Mouse (Mus musculus): ENCODE measurements at regions not wholly inside any gene's neighbourhood (a gene's known extent, or its start where the extent isn't known, plus 50 kb on each side); places are given as distances from the start of the nearest gene placed in this dataset.

- DNase-seq, result no peak
Observed at GRCm38 (mm10) chr5:118426673-118427072, 133.8 kb upstream of the Med13l start.

DNA sequence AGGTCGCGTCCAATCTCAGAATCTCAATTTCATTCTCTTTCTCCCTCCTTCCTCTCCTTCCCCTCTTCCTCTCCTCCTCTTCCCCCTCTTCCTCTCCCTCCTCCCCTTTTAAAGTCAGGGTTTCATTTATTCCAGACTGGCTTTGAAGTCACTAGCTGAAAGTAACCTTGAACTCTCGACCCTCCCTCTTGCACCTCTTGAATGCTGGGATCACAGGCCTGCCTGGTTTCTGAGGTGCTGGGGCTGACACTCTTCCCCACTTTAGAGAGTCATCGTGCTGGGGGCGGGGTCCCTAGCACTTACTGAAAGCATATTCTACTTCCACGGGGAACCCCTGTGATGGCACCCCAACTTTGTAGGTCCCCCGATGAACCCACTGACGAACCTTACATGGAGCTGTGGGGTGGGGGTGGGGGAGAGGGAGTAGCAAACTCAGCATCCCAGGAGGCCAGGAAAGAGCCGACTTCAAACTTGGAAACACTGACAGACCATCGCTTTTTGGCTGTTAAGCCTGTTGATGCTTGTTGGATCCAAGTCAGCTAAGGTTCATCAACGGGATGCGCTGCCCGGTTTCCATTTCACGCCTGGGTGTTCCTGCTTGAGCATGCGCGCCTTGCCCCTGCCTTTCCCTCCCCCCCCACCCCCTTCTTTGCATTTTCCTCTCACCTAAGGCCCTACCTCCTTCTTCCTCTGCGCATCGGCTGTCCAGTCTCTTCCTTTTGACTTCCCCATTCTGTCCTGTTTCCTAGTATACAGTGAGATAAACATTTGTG, 132.0 kb upstream of the Med13l start:
- no peak for DNase-seq

DNA sequence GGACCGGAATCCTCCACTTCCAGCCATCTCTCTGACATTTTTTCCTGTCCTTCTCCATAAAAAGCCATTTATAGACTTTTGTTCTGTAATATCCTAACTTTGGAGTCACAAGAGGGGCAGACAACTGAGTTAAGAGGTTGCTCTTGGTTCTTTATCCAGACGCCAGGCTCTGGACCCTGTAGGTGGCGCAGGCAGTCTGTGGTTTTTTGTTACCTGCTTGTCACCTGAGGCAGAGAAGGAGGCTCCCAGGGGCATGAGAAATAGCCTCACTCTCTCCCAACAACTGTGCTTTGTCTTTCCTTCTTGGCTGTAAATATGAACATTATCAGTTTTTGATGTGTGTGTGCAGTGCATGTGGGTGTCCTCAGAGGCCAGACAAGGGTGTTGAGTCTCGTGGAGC, 126.9 kb upstream of the Med13l start:
- no peak for DNase-seq

DNA sequence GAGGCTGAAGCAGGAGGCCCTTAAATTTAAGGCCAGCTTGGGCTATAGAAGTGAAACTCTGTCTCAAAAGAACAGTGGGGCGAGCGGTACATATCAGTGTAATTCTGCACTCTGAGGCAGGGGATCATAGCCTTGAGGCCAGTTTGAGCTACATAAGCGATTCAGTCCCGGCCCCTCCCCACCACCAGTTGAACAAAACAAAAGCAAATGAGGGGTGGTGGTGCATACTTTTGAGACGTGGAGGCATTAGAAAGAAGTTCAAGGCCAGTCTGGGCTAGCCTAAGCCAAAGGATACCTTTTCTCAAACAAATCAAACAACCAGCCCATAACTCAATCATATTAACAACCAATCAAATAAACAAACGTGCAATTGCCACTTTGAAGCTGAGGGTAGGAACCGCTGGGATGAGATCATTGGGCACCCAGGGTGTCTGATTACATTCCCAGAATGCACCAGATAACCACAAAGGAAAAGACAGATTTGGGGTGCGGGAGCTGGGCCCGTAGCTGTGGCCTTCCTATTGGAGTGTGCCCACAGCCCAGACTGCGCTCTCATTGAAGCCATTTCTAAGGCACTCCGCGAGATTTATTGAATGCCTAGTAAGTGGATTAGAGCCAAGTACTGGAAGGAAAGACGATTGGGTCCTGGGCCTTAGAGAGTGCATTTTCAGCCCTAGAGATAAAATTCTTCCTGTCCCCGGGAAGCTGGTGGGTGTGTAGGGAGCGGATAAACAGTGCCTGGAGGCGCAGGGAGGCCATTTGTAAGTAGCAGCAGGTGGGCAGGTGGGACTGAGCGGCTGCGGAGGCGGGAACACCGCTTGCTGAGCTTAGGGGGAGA, 125.5 kb upstream of the Med13l start:
- DNase-seq, result no peak

GRCm38 (mm10) chr5:118435556-118435950, 124.9 kb upstream of the Med13l start:
- no peak for DNase-seq

- DNase-seq, result no peak
Observed at GRCm38 (mm10) chr5:118436035-118436434, 124.4 kb upstream of the Med13l start.

GRCm38 (mm10) chr5:118436474-118437306, 123.8 kb upstream of the Med13l start:
- no peak for DNase-seq

DNA sequence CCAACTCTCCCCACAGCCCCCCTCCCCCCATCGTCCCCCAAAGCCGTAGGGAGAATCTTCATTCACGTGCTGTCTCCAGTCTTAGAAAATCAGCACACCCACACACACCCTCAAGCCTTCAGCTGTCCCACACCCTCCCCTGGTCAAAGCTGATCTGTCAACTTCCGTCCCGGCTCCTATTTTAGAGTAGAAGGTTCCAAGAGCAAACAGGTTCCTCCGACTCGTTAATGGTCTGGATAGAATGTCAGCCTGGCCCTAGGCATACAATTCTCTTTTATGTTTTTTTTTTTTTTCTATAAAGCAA, 123.2 kb upstream of the Med13l start:
- no peak for DNase-seq

DNA sequence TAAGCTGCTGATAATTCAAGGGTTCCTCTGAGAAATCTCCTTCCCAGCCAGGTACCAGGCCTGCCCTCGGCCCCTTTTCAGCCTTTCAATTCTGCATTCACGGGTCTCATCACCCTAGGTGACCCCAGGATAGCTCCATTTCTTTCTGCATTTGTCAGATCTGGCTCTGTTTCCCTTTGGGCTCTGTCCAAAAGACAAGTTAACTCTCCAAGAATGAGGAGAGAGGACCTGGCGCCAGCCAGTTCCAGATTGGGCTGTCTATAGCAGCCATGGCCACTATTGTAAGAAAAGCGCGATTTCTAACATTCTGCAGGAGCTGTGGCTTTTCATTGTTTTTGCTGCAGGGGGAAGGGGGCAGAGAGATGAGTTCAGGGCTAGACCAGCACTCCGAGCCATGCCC, 122.5 kb upstream of the Med13l start:
- no peak for DNase-seq

- DNase-seq, result no peak
Observed at GRCm38 (mm10) chr5:118444538-118445251, 115.8 kb upstream of the Med13l start.

GRCm38 (mm10) chr5:118445252-118445987, 115.1 kb upstream of the Med13l start:
- no peak for DNase-seq

- no peak for DNase-seq
Observed at GRCm38 (mm10) chr5:118445988-118446280, 114.5 kb upstream of the Med13l start.

DNA sequence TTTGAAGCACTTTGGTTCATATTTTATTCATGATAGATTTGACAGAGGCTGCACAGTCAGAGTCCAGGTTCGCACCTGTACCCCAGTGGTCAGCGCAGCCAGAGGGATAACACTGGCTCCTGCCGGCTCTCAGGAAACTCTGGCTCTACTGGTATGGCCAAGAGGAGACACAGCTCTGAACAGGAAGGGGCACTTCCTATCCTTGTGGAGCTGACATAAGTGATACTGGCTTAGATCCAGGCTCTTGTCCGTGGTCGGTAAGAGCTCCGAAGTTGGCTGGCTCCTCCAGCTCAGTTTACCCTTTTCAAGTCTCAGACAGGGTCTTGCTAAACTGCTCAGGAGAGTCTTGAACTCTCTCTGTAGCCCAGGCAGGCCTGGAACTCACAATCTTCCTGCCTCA, 113.6 kb upstream of the Med13l start:
- DNase-seq, result no peak

DNA sequence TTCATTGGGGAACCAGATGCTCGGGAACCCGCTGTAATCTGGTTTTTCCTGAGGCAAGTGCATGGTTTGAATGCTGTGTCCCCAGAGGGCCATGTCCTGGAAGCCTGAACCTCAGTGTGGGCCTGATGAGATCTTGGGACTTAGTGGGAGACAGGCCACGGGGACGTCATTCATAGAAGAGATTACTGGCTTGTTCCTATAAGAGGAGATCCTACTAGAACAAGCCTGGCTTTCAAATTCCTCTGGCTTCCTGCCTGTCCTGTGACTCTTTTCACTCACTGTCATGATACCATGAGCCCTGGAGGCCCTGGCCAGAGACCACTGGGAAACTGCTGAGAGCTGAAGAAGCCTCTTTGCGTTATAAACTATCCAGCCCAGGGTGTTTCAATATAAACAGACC, 113.1 kb upstream of the Med13l start:
- DNase-seq, result no peak

DNA sequence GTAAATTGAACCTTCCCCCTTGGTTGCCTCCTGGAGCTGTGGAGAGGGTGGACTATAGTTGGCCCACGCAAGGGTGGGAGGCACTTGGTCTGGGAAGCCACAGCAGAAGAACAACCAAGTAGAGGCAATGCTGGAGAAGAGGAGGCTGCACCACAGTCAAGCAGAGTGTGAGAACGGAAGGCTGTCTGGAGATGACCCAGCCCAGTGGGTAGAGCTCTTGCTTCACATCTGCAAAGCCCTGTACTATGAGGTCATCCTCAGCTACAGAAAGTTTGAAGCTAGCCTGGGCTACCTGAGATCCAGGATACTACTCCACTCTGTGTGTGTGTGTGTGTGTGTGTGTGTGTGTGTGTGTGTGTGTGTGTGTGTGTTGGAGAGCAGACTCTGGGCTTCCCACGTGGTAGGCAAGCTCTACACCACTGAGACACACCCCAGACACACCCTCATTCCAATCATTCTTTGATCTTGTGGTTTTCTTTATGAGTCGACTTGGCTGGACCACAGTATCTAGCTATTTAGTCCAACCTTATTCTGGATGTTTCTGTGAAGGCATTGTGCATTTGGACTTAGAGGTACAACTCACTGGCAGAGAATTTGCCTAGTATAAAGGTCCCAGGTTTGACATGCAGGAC, 111.5 kb upstream of the Med13l start:
- no peak for DNase-seq

GRCm38 (mm10) chr5:118449893-118450292, 110.6 kb upstream of the Med13l start:
- no peak for DNase-seq

DNA sequence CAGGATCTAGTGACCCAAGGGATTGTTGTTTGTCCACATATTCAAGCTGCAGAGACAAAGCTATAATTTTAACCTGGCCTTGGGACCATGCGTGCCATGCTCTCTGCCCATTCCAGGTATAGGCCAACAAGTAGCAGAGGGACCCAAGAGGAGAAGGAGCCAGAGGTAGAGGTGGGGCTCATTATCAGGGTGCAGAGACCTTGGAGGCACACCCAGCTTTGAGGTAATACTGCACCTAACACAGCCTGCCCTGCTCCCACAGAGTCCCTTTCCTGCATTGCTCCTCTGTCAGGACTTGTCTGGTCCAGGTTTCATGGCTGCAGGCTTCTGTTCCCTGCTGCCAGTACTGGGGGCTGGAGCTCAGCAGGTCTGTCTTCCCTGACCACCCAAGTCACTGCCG, 108.4 kb upstream of the Med13l start:
- no peak for DNase-seq

DNA sequence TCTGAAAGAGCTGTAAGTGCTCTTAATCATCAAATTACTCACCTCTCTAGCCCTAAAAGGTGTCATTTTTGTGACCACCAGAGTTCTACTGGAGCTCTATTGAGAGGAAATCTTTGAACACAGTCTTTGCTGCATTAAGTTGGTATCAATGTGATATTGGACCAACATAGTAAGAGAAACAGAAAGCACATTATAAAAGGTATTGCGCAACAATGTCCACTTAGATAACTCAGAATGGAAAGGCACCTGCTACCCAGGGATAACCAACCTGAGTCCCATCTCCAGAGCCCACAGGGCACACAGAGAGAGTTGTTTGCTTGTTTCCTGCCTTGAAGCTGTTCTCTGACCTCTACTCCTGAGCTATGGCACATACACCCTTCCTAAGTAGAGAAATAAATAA, 106.4 kb upstream of the Med13l start:
- DNase-seq, result no peak

DNA sequence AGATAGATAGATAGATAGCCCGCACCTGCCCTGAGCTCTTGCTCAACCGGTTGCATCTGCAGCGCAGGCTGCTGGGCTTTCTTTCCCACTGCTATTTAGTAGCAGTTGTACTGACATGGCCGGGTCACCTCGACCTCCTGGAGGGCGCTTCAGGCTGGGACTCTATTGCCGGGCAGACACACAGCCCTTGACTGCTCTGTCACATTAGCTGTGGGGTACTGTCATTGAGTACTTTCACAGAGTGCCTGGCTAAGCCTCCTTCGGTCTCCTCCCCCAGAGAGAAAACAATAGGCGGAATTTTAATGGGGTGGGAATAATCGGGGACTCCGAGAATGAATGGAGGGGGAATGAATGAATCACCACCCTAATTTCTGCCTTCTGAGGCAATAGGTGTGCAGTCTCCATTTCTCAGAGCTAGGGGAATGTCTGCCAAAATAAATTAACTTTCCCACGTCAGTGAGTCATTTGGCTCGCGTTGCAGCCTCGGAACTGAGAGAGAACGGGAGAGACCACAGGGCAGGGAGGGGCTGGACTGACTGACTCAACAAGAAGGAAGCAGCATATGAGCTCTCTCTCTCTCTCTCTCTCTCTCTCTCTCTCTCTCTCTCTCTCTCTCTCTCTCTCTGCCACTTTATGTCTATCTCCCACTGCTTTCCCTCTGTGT, 101.6 kb upstream of the Med13l start:
- peak; percentile 52 for DNase-seq

- DNase-seq, result peak; percentile 15
Observed at GRCm38 (mm10) chr5:118459391-118459792, 101.1 kb upstream of the Med13l start.

DNA sequence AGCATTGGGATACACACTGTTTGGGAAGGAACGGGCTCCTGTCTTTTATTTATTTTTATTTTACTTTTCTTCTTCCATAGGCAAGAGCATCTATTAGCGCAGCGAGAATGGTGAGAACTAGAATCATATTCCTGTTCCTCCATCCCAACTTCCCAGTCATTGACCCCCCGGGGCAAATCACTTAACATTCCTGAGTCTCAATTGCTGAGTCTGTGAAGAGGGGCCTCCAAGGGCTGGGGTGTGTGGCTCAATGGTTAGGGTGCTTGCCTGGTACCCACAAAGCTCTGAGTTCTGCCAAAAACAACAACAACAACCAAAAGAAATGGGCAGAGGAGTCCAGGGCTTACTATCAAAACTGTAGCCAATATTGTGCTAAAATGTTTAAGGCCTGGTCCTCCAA, 98.5 kb upstream of the Med13l start:
- DNase-seq, result no peak

All from right cerebral cortex, postnatal 14 days (tissue).